Mouse (Mus musculus): ENCODE results near the gene Serpine2. TPM values are rescaled to one million over a fixed set of nuclear protein-coding genes. Genes with fewer than 3 reads are reported as not detected.

Serpine2 gene
- polyA plus RNA-seq, 1 experiment from 2014 or later, result 55.5 TPM

- 91% methylated on average over 4 of the region's 4 CpGs for WGBS
- Histone ChIP-seq H3K4me2 (replicated peaks) (no peak overlapping the region), H3K4me1 (no peaks in the 10 kb centered on the region), H3K9me3 (no peaks in the 10 kb centered on the region), H3K27me3 (no peaks in the 10 kb centered on the region), H3K9ac (replicated peaks) (no peak overlapping the region), H3K36me3 (no peaks in the 10 kb centered on the region), H3K4me3 (no peak overlapping the region), H3K27ac (replicated peaks) (no peak overlapping the region)
- no peak for ATAC-seq (replicated peaks)
Measured at GRCm38 (mm10) chr1:79752714-79753340, 108.2 kb downstream of the Serpine2 start.

GRCm38 (mm10) chr1:79752015-79752695 lies 108.8 kb downstream of the Serpine2 start:
- Histone ChIP-seq H3K4me1 (no peaks in the 10 kb centered on the region), H3K4me2 (replicated peaks) (no peak overlapping the region), H3K4me3 (no peak overlapping the region), H3K36me3 (no peaks in the 10 kb centered on the region), H3K27ac (replicated peaks) (no peak overlapping the region), H3K9ac (replicated peaks) (no peak overlapping the region), H3K27me3 (no peaks in the 10 kb centered on the region), H3K9me3 (no peaks in the 10 kb centered on the region)
- ATAC-seq (replicated peaks), result no peak
- 88% methylated on average over 7 of the region's 7 CpGs for WGBS

- H3K4me2 ChIP-seq (replicated peaks), result no peak overlapping the region
- no peak overlapping the region for H3K4me3 ChIP-seq
- no peaks in the 10 kb centered on the region for H3K36me3 ChIP-seq
- H3K4me1 ChIP-seq, result no peaks in the 10 kb centered on the region
- H3K27me3 ChIP-seq, result no peaks in the 10 kb centered on the region
- 89% methylated on average over 5 of the region's 5 CpGs for WGBS
- no peak for ATAC-seq (replicated peaks)
- H3K9ac ChIP-seq (replicated peaks), result no peak overlapping the region
- no peak overlapping the region for H3K27ac ChIP-seq (replicated peaks)
- H3K9me3 ChIP-seq, result no peaks in the 10 kb centered on the region
Measured at GRCm38 (mm10) chr1:79751186-79751585, 109.8 kb downstream of the Serpine2 start.

DNA sequence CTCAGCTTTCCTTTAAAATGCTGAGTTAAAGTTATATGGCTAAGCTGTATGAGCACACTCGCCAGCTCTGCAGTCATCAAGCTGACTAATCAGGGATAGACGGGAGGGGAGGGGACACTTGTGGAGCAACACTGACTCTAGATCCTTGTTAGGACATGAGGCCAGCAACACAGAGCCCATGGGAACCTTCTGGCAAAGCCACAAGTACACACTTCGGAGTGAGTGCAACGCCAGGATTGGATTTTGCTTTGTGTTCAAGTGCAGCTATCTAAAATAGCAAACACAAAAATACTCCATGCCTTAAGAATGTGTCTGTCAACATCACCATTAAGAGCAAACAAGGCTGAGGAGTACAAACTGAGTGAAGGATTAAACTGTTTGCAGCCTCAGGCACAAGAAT lies 114.9 kb downstream of the Serpine2 start:
- no peak overlapping the region for H3K4me3 ChIP-seq
- no peaks in the 10 kb centered on the region for H3K9me3 ChIP-seq
- H3K4me2 ChIP-seq (replicated peaks), result no peak overlapping the region
- 86% methylated on average over 4 of the region's 4 CpGs for WGBS
- H3K27ac ChIP-seq (replicated peaks), result no peak overlapping the region
- H3K4me1 ChIP-seq, result no peaks in the 10 kb centered on the region
- no peak for ATAC-seq (replicated peaks)
- no peaks in the 10 kb centered on the region for H3K36me3 ChIP-seq
- H3K9ac ChIP-seq (replicated peaks), result no peak overlapping the region
- no peaks in the 10 kb centered on the region for H3K27me3 ChIP-seq

Other genes with a start within 250 kb of the Serpine2 start
- not detected in 2 replicates for gene Ap1s3, start 189.2 kb downstream of the Serpine2 start, polyA plus RNA-seq (2015; fragmentation: Nextera tagmentation; extraction: Ambion mirVana)
- 45.8 and 47.4 TPM in 2 replicates for gene Mrpl44, start 85.2 kb downstream of the Serpine2 start, polyA plus RNA-seq (2015; fragmentation: Nextera tagmentation; extraction: Ambion mirVana)
- 79.6 and 87.1 TPM in 2 replicates for gene Wdfy1, start 85.0 kb downstream of the Serpine2 start, polyA plus RNA-seq (2015; fragmentation: Nextera tagmentation; extraction: Ambion mirVana)

All from forebrain, embryonic 15.5 days (tissue).